Mouse (Mus musculus) liver, embryonic 16.5 days (tissue): ENCODE measurements around the gene Gm8237. TPM values are rescaled to one million over a fixed set of nuclear protein-coding genes. Genes with fewer than 3 reads are reported as not detected.
"Not testable (repeated sequence)": the region's sequence is repeated elsewhere in the genome, so short reads cannot be mapped to it uniquely, and the experiment has no call there.

Experiments
- ATAC-seq: fragments of 200-750 bp; cut with Nextera tagmentation; 2 replicates; pipeline ENCODE4 v1.8.0; 2017; ENCODE audit warnings: low read depth, mild to moderate bottlenecking, moderate number of reproducible peaks, moderate library complexity
- H3K27ac ChIP-seq: fragments of 300-500 bp; sonication (generic); 2 replicates; pipeline ENCODE4 v1.5.1; 2014; ENCODE audit warnings: mild to moderate bottlenecking, low read length
- H3K27me3 ChIP-seq: fragments of 300-500 bp; sonication (generic); 2 replicates; pipeline ENCODE4 v1.6.1; 2014; ENCODE audit warnings: low read depth, low read length, mixed read lengths; ENCODE audit not compliant: control insufficient read depth, insufficient read depth
- H3K36me3 ChIP-seq: fragments of 300-500 bp; sonication (generic); 2 replicates; pipeline ENCODE4 v1.6.1; 2014; ENCODE audit warnings: mild to moderate bottlenecking; ENCODE audit not compliant: control insufficient read depth, insufficient read depth
- H3K4me1 ChIP-seq: fragments of 300-500 bp; sonication (generic); 2 replicates; pipeline ENCODE4 v1.6.1; 2014; ENCODE audit warnings: low read depth, low read length, mixed read lengths; ENCODE audit not compliant: control insufficient read depth
- H3K4me2 ChIP-seq: fragments of 300-500 bp; sonication (generic); 2 replicates; pipeline ENCODE4 v1.6.1; 2014; ENCODE audit warnings: low read depth, low read length, mixed read lengths
- H3K4me3 ChIP-seq: fragments of 300-500 bp; sonication (generic); 2 replicates; pipeline ENCODE4 v1.5.1; 2014; ENCODE audit warnings: low read depth, mild to moderate bottlenecking, low read length
- H3K9ac ChIP-seq: fragments of 300-500 bp; sonication (generic); 2 replicates; pipeline ENCODE4 v1.6.1; 2014; ENCODE audit warnings: low read depth, low read length
- H3K9me3 ChIP-seq: fragments of 300-500 bp; sonication (generic); replicated peaks from 2 replicates; pipeline ENCODE4 v1.6.1; 2016; ENCODE audit warnings: low read length; ENCODE audit not compliant: control insufficient read depth
- WGBS: fragments of 180-500 bp; shearing (Covaris S2); extraction: QIAGEN DNeasy Blood & Tissue Kit; methylation state at CpG from one replicate; pipeline ENCODE4 v1.1.7; 2014; ENCODE audit not compliant: insufficient replicate concordance; 5-methylcytosine and 5-hydroxymethylcytosine counted together
- polyA plus RNA-seq: library from polyadenylated mRNA; unstranded; fragments of >200 nt; fragmentation: Nextera tagmentation; extraction: Ambion mirVana; gene quantifications from 2 replicates; pipeline ENCODE4 v1.2.1, GENCODE M21; 2015

Gm8237 gene
- not detected in 2 replicates for polyA plus RNA-seq

DNA sequence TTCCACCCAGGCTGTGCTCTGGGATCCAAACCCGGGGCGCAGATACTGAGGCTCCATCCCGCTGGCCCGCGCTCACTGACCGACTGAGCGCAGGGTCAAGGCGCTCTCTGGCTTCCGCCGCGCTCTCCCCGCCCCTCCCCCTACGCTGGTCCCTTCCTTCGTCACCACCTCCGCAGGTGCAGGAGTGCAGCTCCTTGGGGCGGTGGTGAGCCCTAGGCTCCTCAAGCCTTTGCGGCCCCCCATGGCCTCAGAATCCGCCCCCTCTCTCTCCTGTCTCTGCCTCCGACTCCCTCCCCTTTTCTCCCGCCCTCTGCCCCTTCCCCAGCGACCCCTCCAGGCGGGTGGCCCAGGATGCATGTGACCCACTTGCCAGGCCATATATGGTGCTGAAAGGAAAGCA lies at the start of gene Gm8237:
Gene Gm8237 (minus strand): TSS at position 142 of the 400 bp plus-strand sequence.
- not testable (repeated sequence) for H3K36me3 ChIP-seq, ATAC-seq, H3K27ac ChIP-seq, H3K27me3 ChIP-seq, H3K9ac ChIP-seq, H3K4me1 ChIP-seq, H3K9me3 ChIP-seq, H3K4me3 ChIP-seq
- WGBS: 1% methylated on average over 14 of the region's 22 CpGs
- H3K4me2 ChIP-seq: 0 out of 2 replicates have a peak within 1 kb of the TSS, but pooled peaks have one; percentile 9

DNA sequence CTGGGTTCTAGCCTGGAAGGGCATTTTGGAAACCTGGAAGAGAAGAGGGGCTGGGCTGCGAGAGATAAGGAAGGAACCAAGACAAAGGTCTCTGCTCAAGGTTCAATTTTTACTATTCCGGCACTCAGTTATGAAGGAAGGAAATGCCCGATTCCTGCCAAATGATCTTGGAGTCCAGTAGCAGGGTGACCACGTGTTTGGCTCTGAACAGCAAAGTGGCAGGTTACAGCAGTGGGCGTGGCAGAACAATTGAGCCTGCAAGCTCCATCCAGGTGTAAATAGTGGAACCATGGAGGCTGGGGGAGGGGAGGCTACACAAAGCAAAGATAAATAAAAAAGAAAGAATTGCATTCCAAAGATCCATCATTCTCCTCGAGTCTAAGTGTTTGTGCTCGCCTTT lies 43.1 kb upstream of the Gm8237 start:
- H3K27ac ChIP-seq, H3K9ac ChIP-seq, H3K9me3 ChIP-seq, H3K4me2 ChIP-seq, H3K4me3 ChIP-seq, H3K36me3 ChIP-seq, H3K4me1 ChIP-seq, H3K27me3 ChIP-seq, ATAC-seq: not testable (repeated sequence)
- 42% methylated on average over 7 of the region's 7 CpGs for WGBS

DNA sequence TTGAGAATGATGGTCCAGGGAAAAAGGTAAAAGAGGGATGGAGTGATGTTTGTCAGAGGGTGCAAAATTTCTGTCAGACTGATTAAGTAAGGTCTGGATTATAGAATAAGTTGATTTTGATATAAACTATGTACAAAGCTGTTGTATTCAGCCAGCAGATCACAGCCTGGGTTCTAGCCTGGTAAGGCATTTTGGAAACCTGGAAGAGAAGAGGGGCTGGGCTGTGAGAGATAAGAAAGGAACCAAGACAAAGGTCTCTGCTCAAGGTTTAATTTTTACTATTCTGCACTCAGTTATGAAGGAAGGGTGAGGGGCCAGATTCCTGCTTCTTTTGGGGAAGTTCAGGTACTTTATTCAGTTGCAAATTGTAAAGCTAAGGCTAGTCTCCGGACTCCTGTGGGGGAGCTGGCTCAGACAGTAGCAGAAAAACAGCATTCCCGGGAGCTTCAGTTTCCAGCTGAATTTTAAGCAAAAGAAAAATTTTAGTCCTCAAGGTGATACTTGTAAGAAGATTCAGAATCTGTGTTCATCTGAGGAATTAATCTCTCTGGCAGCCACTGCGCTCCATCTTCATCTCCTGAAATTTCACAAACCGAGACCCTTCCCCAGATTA lies 38.3 kb upstream of the Gm8237 start:
- H3K4me2 ChIP-seq, H3K4me3 ChIP-seq, H3K27me3 ChIP-seq, H3K9ac ChIP-seq, H3K4me1 ChIP-seq, H3K27ac ChIP-seq, H3K36me3 ChIP-seq, ATAC-seq, H3K9me3 ChIP-seq: not testable (repeated sequence)
- 55% methylated on average over 4 of the region's 4 CpGs for WGBS

DNA sequence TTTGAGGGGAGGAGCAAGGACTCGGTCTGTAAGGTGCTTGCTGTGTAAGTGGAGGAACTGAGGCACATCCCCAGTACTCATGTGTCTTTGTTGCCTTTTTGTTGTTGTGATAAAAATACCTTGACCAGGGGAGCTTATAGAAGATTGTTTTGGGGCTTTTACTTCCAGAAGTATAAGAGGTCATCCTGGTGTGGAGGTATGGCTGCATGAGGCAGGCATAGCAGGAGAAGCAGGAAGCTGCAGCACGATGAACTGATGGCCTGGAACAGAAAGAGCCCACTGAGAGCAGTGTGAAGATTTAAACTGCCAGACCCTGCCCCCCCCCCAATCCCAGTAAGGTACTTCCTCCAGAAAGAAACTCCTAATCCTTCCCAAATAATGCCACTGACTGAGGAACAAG lies 33.5 kb upstream of the Gm8237 start:
- not testable (repeated sequence) for H3K4me2 ChIP-seq, H3K36me3 ChIP-seq, H3K4me3 ChIP-seq, H3K27ac ChIP-seq, H3K9me3 ChIP-seq, H3K27me3 ChIP-seq, H3K4me1 ChIP-seq, H3K9ac ChIP-seq, ATAC-seq
- 42% methylated on average over 2 of the region's 2 CpGs for WGBS

DNA sequence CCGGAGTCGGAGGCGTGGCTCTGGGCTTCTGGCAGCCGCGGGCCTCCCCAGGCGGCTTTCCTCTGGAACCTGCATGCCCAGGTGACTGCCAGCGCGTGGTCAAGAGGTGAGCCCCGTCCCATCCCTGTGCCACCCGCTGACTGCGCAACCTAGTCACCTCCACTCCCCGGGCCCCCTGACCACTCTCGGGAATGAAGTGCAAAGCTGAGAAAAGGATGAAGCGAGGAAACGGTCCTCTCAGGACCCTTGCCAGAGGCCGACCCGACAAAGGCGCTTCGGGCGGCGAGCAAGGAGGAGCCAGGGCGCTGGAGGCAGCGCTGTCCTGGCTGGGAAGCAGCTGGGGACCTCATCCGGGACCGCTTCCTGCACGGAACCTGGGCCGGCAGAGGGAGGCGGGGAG lies 391 bp downstream of the Gm8237 start:
- WGBS: under 1% methylated on average over 19 of the region's 28 CpGs
- not testable (repeated sequence) for H3K27me3 ChIP-seq, H3K4me1 ChIP-seq, H3K4me3 ChIP-seq, ATAC-seq, H3K36me3 ChIP-seq, H3K9ac ChIP-seq, H3K27ac ChIP-seq, H3K9me3 ChIP-seq
- 0 out of 2 replicates have a peak overlapping the region, but pooled peaks have one; percentile 9 for H3K4me2 ChIP-seq

DNA sequence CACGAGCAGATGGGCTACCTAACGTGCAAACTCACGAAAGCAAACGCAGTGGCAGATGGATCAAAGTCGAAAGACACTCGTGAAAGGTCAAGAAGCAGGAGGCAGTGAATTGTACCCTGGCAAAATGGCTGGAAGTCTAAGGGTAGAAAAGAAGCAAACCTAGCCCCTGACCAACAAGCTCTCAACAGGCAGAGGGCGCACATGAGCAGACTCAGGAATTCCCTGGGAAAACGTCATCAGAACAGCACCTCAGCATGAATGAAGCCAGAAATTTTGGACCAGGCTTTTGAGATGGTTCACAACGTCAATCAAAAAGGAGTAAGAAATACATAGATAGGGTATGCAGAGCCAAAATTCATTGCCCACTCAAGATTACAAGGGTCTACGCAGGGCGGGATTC lies 1.0 kb downstream of the Gm8237 start:
- not testable (repeated sequence) for H3K4me3 ChIP-seq, ATAC-seq, H3K36me3 ChIP-seq, H3K27me3 ChIP-seq, H3K27ac ChIP-seq, H3K9ac ChIP-seq, H3K4me1 ChIP-seq, H3K4me2 ChIP-seq, H3K9me3 ChIP-seq
- 6% methylated on average over 5 of the region's 11 CpGs for WGBS

DNA sequence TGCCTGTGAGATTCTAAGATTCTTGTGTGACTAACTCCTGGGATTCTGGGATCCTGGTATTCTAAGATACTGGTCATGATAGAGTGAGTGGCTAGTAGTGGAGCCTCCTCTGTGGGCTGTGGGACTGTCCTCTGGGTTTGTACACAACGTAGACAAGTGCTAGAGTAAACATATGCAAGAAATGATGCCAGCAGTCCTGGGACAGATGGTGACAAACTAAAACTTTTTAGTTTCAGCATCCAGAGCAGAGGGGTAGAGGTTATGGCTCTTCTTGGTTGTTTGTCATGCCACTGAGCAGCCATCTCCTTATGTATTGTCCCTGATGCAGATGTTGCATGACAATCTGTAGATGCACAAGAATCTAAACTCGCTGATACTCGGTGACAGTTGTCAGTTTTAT lies 24.3 kb downstream of the Gm8237 start:
- H3K27ac ChIP-seq, H3K4me2 ChIP-seq, H3K9ac ChIP-seq, H3K9me3 ChIP-seq, H3K27me3 ChIP-seq, H3K4me1 ChIP-seq, H3K4me3 ChIP-seq, ATAC-seq, H3K36me3 ChIP-seq: not testable (repeated sequence)
- WGBS: 59% methylated on average over 3 of the region's 3 CpGs

DNA sequence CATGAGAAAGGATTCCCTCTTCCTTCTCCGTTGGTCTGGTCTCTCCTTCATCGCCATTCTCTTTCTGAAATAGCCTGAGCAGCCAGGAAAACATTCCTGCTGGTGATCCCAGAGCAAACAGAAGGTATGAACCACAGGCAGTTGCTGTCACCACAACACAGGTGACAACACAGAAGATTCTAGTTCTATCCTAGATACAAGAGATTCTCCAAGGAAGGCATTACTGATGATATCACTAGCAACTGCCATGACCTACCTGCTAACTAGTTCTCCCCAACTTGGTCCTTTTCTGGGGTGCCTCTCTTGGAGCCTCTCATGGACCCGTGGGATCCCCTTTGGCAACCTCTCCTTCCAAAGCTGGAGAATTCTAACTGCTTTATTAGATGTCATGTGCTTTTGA lies 50.0 kb downstream of the Gm8237 start, which contains the start of gene Gm3424:
Gene Gm3424 (minus strand): TSS at position 101 of the 400 bp plus-strand sequence.
- WGBS: no CpG with 5 or more reads among the region's 3 CpGs
- not testable (repeated sequence) for H3K36me3 ChIP-seq, H3K27me3 ChIP-seq, H3K4me2 ChIP-seq, H3K4me1 ChIP-seq, ATAC-seq, H3K9ac ChIP-seq, H3K4me3 ChIP-seq, H3K27ac ChIP-seq, H3K9me3 ChIP-seq

DNA sequence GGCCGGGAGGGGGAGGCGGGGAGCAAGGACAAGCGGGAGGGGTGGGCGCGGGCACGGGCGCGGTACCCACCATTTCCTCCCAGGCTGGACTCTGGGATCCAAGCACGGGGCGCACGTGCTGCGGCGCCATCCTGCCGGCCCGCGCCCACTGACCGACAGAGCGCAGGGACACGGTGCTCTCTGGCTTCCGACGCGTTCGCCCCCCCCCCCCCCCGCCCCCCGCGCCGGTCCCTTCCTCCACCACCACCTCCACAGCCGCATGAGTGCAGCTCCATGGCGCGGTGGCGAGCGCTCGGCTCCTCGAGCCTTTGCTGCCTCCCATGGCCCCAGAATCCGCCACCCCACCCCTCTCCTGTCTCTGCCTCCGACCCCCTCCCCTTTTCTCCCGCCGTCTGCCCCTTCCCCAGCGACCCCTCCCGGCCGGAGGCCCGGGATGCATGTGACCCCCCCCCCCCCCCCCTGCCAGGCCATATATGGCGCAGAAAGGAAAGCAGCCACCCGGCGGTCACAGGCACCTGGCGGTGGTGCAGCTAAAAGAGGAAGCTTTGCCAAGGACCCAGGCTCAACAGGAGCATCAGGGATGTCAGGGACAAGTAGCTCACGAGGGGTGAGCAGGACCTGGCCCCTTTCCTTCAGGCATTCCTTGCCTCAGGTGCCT lies 67.4 kb downstream of the Gm8237 start:
- not testable (repeated sequence) for H3K4me3 ChIP-seq, H3K9ac ChIP-seq, H3K4me2 ChIP-seq, H3K9me3 ChIP-seq, H3K36me3 ChIP-seq, H3K4me1 ChIP-seq, H3K27ac ChIP-seq, H3K27me3 ChIP-seq, ATAC-seq
- no CpG with 5 or more reads among the region's 47 CpGs for WGBS
